Mouse (Mus musculus): Measurements from ENCODE around the gene Gm4131. TPM values are rescaled to one million over a fixed set of nuclear protein-coding genes. Genes with fewer than 3 reads are reported as not detected.
"Not testable (repeated sequence)": the region's sequence is repeated elsewhere in the genome, so short reads cannot be mapped to it uniquely, and the experiment has no call there.

Gm4131 gene
- polyA plus RNA-seq (2015; fragmentation: Nextera tagmentation; extraction: Ambion mirVana), result 0.14 TPM in 1 of 2 replicates, not detected in the other

DNA sequence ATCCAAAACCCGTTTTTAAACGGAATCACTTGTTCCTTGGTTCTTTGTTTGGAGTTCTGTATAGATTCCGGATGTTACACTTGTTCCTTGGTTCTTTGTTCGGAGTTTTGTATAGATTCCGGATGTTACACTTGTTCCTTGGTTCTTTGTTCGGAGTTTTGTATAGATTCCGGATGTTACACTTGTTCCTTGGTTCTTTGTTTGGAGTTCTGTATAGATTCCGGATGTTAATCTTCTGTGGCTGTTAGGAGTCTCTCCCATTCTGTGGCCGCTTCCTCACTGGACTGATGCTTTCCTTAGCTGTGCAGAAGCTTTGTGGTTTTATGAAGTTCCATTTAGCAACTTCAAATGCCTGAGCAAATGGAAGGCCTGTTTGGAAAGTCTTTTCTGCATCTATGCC lies at the start of gene Gm4131:
Gm4131 (minus strand) TSS at position 101 of the 400 bp plus-strand sequence.
- H3K4me3 ChIP-seq; H3K9ac ChIP-seq; H3K36me3 ChIP-seq (ENCODE audit: poor library complexity, severe bottlenecking); H3K9me3 ChIP-seq (replicated peaks); ATAC-seq; H3K27ac ChIP-seq; H3K27me3 ChIP-seq; H3K4me2 ChIP-seq: not testable (repeated sequence)
- H3K4me1 ChIP-seq, result peaks cover 22% of the 10 kb centered on the region
- 64% methylated on average over 9 of the region's 9 CpGs for WGBS

DNA sequence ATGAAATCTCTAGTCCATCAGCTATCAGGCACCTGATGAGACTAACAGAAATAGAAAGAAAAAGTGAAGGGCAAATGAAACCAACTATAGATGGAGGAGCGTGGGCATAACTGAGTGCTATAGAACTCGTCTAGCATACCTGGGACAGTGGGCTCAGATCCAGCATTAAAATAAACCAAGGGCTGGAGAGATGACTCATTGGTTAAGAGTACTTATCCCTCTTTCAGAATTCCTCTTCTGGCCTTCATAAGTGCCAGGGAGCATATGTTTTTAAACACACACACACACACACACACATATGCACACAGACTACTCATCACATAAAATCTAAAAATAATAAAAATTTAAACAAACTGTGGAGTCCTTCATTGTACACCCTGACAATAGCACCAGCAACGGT lies 43.2 kb upstream of the Gm4131 start:
- Histone ChIP-seq H3K36me3 (ENCODE audit: poor library complexity, severe bottlenecking) (peaks cover 21% of the 10 kb centered on the region), H3K9me3 (replicated peaks) (no peaks in the 10 kb centered on the region), H3K4me3 (no peak overlapping the region), H3K9ac (no peak overlapping the region), H3K4me2 (no peak overlapping the region), H3K27me3 (no peaks in the 10 kb centered on the region), H3K27ac (no peak overlapping the region), H3K4me1 (peaks cover 6% of the 10 kb centered on the region)
- 76% methylated on average over 3 of the region's 3 CpGs for WGBS
- no peak for ATAC-seq

DNA sequence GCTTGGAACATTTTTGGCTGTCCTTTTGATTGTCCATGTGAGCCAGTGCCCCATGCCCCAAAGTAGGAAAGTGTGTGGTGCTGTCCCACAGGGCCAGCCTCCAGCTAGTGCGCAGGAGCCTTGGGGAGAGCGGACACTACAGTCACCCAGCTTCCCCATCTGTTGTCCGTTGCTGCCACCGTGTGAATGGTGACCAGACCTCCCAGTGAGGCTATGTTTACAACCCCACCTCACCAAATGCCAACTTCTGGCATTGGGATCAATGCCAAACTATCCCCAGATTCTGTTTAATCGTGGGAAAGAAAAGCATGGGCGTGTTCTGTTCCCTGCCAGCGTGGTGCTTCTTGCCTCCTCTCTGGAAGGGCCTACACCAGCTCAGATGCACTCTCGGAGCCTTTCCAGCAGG lies 41.1 kb upstream of the Gm4131 start:
- Histone ChIP-seq H3K27ac (no peak overlapping the region), H3K36me3 (ENCODE audit: poor library complexity, severe bottlenecking) (peaks cover 21% of the 10 kb centered on the region), H3K4me2 (no peak overlapping the region), H3K9ac (no peak overlapping the region), H3K4me1 (peaks cover 6% of the 10 kb centered on the region), H3K9me3 (replicated peaks) (no peaks in the 10 kb centered on the region), H3K27me3 (no peaks in the 10 kb centered on the region), H3K4me3 (no peak overlapping the region)
- WGBS, result 63% methylated on average over 8 of the region's 8 CpGs
- ATAC-seq, result peak; percentile 57; the same call in 1 of the 2 replicates

DNA sequence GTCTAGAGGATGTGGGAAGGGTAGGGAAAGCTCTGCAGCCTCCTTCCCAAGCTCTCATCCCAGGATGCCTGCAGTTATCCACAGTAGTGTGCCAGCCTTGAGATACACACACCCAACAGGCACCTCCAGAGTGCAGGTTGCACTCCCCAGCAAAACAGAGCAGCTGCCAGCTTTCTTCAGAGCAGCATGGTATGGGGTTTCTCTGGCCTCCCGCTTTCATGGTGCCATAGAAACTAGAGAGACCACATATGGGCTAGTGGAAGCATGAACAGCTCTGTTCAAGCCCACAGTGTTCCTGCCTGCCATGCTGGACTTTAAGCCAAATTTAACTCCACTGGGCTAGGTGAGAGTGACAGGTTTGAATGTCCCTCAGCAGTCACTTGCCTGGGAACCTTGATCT lies 36.1 kb upstream of the Gm4131 start:
- Histone ChIP-seq H3K36me3 (ENCODE audit: poor library complexity, severe bottlenecking) (peaks cover 23% of the 10 kb centered on the region), H3K4me1 (peaks cover 24% of the 10 kb centered on the region), H3K4me3 (no peak overlapping the region), H3K27ac (no peak overlapping the region), H3K9me3 (replicated peaks) (no peaks in the 10 kb centered on the region), H3K9ac (no peak overlapping the region), H3K4me2 (no peak overlapping the region), H3K27me3 (no peaks in the 10 kb centered on the region)
- ATAC-seq, result peak; percentile 22; the same call in 1 of the 2 replicates
- WGBS, result 85% methylated on average over 1 of the region's 1 CpGs

DNA sequence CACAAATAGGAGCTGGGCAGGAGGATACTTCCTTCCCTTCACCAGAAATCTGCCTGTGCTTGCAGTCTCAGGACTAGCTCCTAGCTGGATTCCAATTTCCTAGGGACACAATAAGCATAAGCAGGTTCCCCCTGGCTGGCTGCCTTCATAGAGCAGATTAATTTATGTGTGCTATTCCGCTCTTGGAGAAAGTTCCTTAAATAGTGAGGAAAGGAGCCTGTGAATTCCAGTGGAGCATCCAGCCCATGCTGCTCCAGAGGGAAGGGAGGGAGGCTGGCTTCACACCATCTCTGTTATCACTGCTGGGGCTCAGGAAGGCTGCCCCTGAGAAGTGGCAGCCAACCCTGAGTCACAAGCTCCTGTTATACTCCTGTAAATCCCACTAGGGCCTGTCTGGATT lies 35.5 kb upstream of the Gm4131 start:
- no peak overlapping the region for H3K4me3 ChIP-seq
- ATAC-seq, result no peak
- no peak overlapping the region; the same call in 1 of the 2 replicates for H3K9ac ChIP-seq
- no peak overlapping the region for H3K4me2 ChIP-seq
- H3K4me1 ChIP-seq, result peaks cover 21% of the 10 kb centered on the region
- H3K27me3 ChIP-seq, result no peaks in the 10 kb centered on the region
- no peak overlapping the region; the same call in 1 of the 2 replicates for H3K27ac ChIP-seq
- peaks cover 17% of the 10 kb centered on the region for H3K36me3 ChIP-seq (ENCODE audit: poor library complexity, severe bottlenecking)
- 36% methylated on average over 1 of the region's 1 CpGs for WGBS
- H3K9me3 ChIP-seq (replicated peaks), result no peaks in the 10 kb centered on the region

DNA sequence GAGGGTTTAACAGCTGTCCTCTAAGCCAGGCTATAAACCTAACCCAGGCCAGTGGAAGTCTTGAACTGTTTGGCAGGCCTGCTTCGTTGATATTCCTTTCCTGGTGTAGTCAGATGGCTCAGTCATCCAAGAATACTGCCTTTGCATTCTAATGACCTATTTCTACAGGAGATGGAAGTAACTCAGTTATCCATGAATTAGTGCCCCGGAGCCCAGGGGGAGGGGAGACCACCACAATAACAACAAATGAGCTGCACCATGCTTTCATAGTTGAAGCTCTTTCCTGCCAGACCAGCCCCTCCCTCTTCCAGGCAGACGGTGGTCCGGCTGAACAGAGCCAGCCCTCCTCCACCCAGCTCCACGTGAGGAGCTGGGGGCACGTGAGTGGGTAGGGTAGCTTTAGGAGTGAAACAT lies 33.4 kb upstream of the Gm4131 start:
- no peaks in the 10 kb centered on the region for H3K9me3 ChIP-seq (replicated peaks)
- no peaks in the 10 kb centered on the region for H3K27me3 ChIP-seq
- H3K4me2 ChIP-seq, result no peak overlapping the region
- H3K4me3 ChIP-seq, result no peak overlapping the region
- H3K27ac ChIP-seq, result peak overlapping the region; percentile 25; the same call in 1 of the 2 replicates
- H3K36me3 ChIP-seq (ENCODE audit: poor library complexity, severe bottlenecking), result peaks cover 16% of the 10 kb centered on the region
- ATAC-seq, result peak; percentile 71
- H3K4me1 ChIP-seq, result peaks cover 21% of the 10 kb centered on the region
- H3K9ac ChIP-seq, result no peak overlapping the region
- 15% methylated on average over 6 of the region's 6 CpGs for WGBS

DNA sequence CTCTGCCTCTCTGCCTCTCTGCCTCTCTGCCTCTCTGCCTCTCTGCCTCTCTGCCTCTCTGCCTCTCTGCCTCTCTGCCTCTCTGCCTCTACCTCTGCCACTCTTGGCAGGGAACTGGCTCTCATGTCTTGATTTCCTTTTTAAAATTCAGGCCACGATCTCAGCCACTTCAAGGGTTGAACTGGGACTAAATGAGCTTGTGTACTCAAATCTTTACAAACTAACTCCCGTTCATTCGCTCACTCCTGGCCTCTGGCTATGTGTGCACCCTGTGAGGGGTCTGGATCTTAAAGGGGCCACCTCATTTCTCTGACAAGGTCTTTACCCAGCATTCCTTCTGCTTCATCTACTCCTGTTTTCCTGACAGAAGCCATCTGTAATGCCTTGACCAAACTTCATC lies 18.6 kb upstream of the Gm4131 start:
- Histone ChIP-seq H3K4me1 (peaks cover 52% of the 10 kb centered on the region), H3K4me3 (no peak overlapping the region), H3K27ac (peak overlapping the region; percentile 94), H3K4me2 (0 out of 2 replicates have a peak overlapping the region, but pooled peaks have one; percentile 17), H3K9me3 (replicated peaks) (no peaks in the 10 kb centered on the region), H3K36me3 (ENCODE audit: poor library complexity, severe bottlenecking) (peaks cover 11% of the 10 kb centered on the region), H3K27me3 (no peaks in the 10 kb centered on the region), H3K9ac (no peak overlapping the region)
- WGBS, result 1% methylated on average over 3 of the region's 3 CpGs
- ATAC-seq, result peak; percentile 91

DNA sequence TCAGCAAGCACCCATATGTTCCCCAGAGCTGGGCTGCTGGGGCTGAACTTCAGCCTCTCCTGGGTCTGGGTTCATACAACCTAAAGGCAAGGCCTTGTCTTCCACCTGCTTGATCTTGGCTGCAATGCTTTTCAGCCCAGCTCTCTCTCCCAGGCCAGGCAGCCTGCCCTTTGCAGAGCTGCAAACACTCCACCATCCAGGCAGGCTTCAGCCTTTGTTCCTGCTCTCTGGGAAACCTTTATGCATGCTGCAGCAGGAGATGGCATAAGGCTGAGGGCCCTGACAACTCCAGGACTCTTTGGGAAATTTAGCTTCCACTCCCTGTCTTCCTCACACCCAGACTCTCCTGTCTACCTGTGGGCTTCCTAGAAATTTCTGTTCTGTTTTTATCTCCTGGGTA lies 17.9 kb upstream of the Gm4131 start:
- Histone ChIP-seq H3K4me2 (peak overlapping the region; percentile 22; the same call in 1 of the 2 replicates), H3K27me3 (no peaks in the 10 kb centered on the region), H3K9me3 (replicated peaks) (no peaks in the 10 kb centered on the region), H3K36me3 (ENCODE audit: poor library complexity, severe bottlenecking) (peaks cover 16% of the 10 kb centered on the region), H3K4me1 (peaks cover 52% of the 10 kb centered on the region), H3K4me3 (no peak overlapping the region), H3K9ac (peak overlapping the region; percentile 24), H3K27ac (peak overlapping the region; percentile 94)
- peak; percentile 55; the same call in 1 of the 2 replicates for ATAC-seq

DNA sequence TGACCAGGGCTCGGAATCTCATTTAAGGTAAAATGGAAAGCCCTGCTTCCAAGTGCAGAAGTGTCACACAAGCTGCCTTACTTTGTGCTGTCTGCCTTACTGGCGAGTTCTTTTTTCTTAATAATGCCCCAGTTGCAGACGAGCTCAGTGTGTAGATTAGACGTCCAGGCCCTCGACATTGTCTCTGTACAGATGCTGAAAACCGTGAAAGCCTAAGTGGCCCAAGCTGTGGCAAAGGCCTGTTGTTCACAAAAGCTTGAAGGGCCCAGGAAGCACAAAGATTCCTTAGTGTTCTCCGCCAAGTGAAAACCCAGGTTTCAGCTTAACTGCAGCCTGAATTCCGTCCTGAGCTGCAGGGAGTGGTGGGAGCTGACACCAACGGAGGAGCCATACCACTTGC lies 15.0 kb upstream of the Gm4131 start:
- 10% methylated on average over 9 of the region's 9 CpGs for WGBS
- Histone ChIP-seq H3K36me3 (ENCODE audit: poor library complexity, severe bottlenecking) (peaks cover 6% of the 10 kb centered on the region; the same call in 1 of the 2 replicates), H3K4me2 (no peak overlapping the region), H3K4me3 (no peak overlapping the region), H3K4me1 (peaks cover 53% of the 10 kb centered on the region), H3K27ac (peak overlapping the region; percentile 65), H3K9ac (no peak overlapping the region), H3K9me3 (replicated peaks) (no peaks in the 10 kb centered on the region), H3K27me3 (no peaks in the 10 kb centered on the region)
- ATAC-seq, result no peak

DNA sequence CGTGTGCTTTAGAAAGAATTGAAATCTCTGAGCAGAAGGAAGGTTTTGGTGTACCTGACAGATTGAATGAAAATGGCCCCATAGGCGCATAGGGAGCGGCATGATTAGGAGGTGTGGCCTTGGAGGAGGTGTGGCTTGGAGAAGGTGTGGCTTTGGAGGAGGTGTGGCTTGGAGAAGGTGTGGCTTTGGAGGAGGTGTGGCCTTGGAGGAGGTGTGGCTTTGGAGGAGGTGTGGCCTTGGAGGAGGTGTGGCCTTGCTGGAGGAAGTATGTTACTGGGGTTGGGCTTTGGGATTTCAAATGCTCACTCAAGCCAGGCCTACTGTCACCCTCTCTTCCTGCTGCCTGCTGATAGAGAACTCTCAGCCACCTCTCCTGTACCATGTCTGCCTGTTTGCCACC lies 14.2 kb upstream of the Gm4131 start:
- Histone ChIP-seq H3K9ac (no peak overlapping the region), H3K27me3 (no peaks in the 10 kb centered on the region), H3K27ac (peak overlapping the region; percentile 65), H3K9me3 (replicated peaks) (no peaks in the 10 kb centered on the region), H3K4me1 (peaks cover 56% of the 10 kb centered on the region), H3K4me3 (no peak overlapping the region), H3K4me2 (no peak overlapping the region), H3K36me3 (ENCODE audit: poor library complexity, severe bottlenecking) (peaks cover 6% of the 10 kb centered on the region; the same call in 1 of the 2 replicates)
- no peak for ATAC-seq
- 87% methylated on average over 3 of the region's 3 CpGs for WGBS

DNA sequence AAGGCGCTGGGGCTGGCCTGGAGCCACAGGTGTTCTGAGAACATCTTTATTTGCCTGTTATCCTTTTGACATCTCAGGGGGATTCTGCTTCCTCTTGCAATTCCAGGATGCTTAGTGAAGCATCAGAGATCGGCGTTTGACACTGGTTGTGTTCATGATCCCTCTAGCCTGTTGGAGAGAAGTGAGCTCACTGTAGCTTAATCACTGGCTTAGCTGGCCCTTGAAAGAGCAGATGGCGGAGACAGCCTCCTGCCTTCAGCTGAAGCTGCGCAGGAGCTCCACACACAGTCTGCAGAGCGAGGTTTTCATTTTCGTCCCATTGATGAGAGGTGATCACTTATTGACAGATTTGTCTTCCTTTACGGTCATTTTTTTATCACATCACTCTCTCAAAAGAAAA lies 9.1 kb upstream of the Gm4131 start:
- H3K27ac ChIP-seq, result no peak overlapping the region
- H3K4me1 ChIP-seq, result peaks cover 26% of the 10 kb centered on the region
- WGBS, result 69% methylated on average over 8 of the region's 8 CpGs
- ATAC-seq, result no peak
- no peaks in the 10 kb centered on the region for H3K27me3 ChIP-seq
- no peak overlapping the region for H3K9ac ChIP-seq
- H3K9me3 ChIP-seq (replicated peaks), result no peaks in the 10 kb centered on the region
- no peak overlapping the region for H3K4me3 ChIP-seq
- H3K4me2 ChIP-seq, result no peak overlapping the region
- peaks cover 6% of the 10 kb centered on the region; the same call in 1 of the 2 replicates for H3K36me3 ChIP-seq (ENCODE audit: poor library complexity, severe bottlenecking)

DNA sequence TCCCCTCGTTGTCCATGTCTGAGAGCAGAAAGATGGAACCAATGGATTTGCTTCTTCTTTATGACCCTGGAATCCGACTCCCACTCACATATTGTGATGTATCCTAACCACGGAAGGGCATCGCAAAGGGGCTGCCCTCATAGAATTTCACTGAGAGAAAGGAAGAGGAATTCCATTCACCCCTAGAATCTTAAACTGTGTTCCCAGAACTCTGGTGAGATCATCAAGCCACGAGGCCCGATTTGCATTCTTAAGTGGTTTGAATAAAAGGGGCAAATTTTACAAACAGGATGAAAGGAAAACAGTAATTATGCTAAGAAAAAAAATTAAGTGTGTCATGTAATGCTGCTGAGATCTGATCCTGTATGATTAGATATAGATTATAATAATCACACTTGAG lies 8.2 kb upstream of the Gm4131 start:
- 34% methylated on average over 6 of the region's 6 CpGs for WGBS
- peaks cover 26% of the 10 kb centered on the region for H3K4me1 ChIP-seq

DNA sequence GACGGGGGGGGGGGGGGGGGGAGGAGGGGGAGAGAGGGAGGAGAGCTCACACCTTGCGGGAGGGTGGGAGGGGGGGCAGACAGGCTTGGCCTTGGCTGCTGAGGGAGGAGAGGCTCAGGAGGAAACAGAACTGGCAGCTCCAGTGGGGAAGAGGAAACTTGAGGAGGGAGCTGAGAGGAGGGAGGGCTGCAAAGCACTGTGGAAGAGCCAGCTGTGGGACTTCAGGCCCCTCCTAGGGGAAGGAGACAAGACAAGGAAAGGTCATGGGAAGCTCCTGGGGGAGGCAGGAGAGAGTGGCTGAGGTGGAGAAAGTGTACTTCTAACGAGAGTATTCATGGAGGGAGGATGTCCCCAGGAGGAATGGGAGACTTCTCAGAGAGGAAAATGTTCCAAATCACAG lies 6.7 kb upstream of the Gm4131 start:
- H3K4me2 ChIP-seq, result peak overlapping the region; percentile 37
- no peaks in the 10 kb centered on the region for H3K9me3 ChIP-seq (replicated peaks)
- WGBS, result 3% methylated on average over 2 of the region's 3 CpGs
- H3K27me3 ChIP-seq, result no peaks in the 10 kb centered on the region
- no peaks in the 10 kb centered on the region for H3K36me3 ChIP-seq (ENCODE audit: poor library complexity, severe bottlenecking)
- no peak overlapping the region for H3K27ac ChIP-seq
- H3K9ac ChIP-seq, result peak overlapping the region; percentile 26; the same call in 1 of the 2 replicates
- no peak for ATAC-seq
- no peak overlapping the region for H3K4me3 ChIP-seq
- peaks cover 26% of the 10 kb centered on the region for H3K4me1 ChIP-seq

More for the DNA sequence above, 8.2 kb upstream of the Gm4131 start:
- Histone ChIP-seq H3K36me3 (ENCODE audit: poor library complexity, severe bottlenecking) (peaks cover under 1% of the 10 kb centered on the region; the same call in 1 of the 2 replicates), H3K27ac (no peak overlapping the region), H3K9me3 (replicated peaks) (no peaks in the 10 kb centered on the region), H3K27me3 (no peaks in the 10 kb centered on the region), H3K4me3 (no peak overlapping the region), H3K9ac (no peak overlapping the region), H3K4me2 (no peak overlapping the region; the same call in 1 of the 2 replicates)
- no peak for ATAC-seq
